Mouse (Mus musculus) liver, adult 2 months (tissue): ENCODE data around the gene Cpxm2. TPM values are rescaled to one million over a fixed set of nuclear protein-coding genes. Genes with fewer than 3 reads are reported as not detected.

Experiments
- DNase-seq: peaks from one replicate; pipeline ENCODE4 v3.0.0-alpha.2; 2011; ENCODE audit warnings: low read depth, low spot score; ENCODE audit errors: extremely low read depth
- H3K27ac ChIP-seq: fragments of 200-500 bp; replicated peaks from 2 replicates; pipeline ENCODE4 v1.5.1; 2012; ENCODE audit warnings: low read depth, mild to moderate bottlenecking, control low read depth, inconsistent platforms, low read length; ENCODE audit not compliant: insufficient read depth
- H3K27me3 ChIP-seq: fragments of 200-500 bp; 2 replicates; pipeline ENCODE4 v1.6.1; 2012; ENCODE audit warnings: mild to moderate bottlenecking, moderate library complexity, low read length, inconsistent platforms; ENCODE audit not compliant: control insufficient read depth, insufficient read depth
- H3K36me3 ChIP-seq: fragments of 200-500 bp; 2 replicates; pipeline ENCODE4 v1.6.1; 2012; ENCODE audit warnings: low read length, inconsistent platforms; ENCODE audit not compliant: control insufficient read depth, insufficient read depth
- H3K4me1 ChIP-seq: fragments of 200-500 bp; 2 replicates; pipeline ENCODE4 v1.6.1; 2011; ENCODE audit warnings: low read length; ENCODE audit not compliant: control insufficient read depth, insufficient read depth
- H3K4me3 ChIP-seq: fragments of 200-500 bp; 2 replicates; pipeline ENCODE4 v1.5.1; 2011; ENCODE audit warnings: low read depth, mild to moderate bottlenecking, control low read depth, low read length, moderate library complexity; ENCODE audit not compliant: insufficient read depth
- H3K79me2 ChIP-seq: fragments of 200-500 bp; 2 replicates; pipeline ENCODE4 v1.6.1; 2012; ENCODE audit warnings: inconsistent platforms, mild to moderate bottlenecking, low read length, moderate library complexity; ENCODE audit not compliant: control insufficient read depth, insufficient read depth
- H3K9ac ChIP-seq: fragments of 200-500 bp; 2 replicates; pipeline ENCODE4 v1.6.1; 2012; ENCODE audit warnings: low read depth, mild to moderate bottlenecking, control low read depth, inconsistent platforms, low read length
- CTCF ChIP-seq: fragments of 200-500 bp; IDR thresholded peaks from 2 replicates; pipeline ENCODE4 v1.5.1; 2011; ENCODE audit warnings: low read depth, low read length, control low read depth
- POLR2A ChIP-seq: fragments of 200-500 bp; IDR thresholded peaks from 2 replicates; pipeline ENCODE4 v1.6.1; 2011; ENCODE audit warnings: low read length, control low read depth; ENCODE audit not compliant: insufficient read depth; ENCODE audit errors: extremely low read depth
- WGBS: fragments of 180-500 bp; shearing (Covaris S2); methylation state at CpG from one replicate; pipeline ENCODE4 v1.1.7; 2018; 5-methylcytosine and 5-hydroxymethylcytosine counted together
- polyA plus RNA-seq: library from polyadenylated mRNA; depleted of rRNA; stranded (reverse); fragments of >200 nt; gene quantifications from 2 replicates; pipeline ENCODE4 v1.2.3, GENCODE M21; 2012; rRNA removed
- total RNA-seq: library from RNA; depleted of rRNA; stranded (reverse); fragments of >200 nt; gene quantifications from 2 replicates; pipeline ENCODE4 v1.2.3, GENCODE M21; 2014; rRNA removed

The Cpxm2 gene
- total RNA-seq (0.27 and 0.74 TPM in 2 replicates), polyA plus RNA-seq (0.21 and 0.27 TPM in 2 replicates)

DNA sequence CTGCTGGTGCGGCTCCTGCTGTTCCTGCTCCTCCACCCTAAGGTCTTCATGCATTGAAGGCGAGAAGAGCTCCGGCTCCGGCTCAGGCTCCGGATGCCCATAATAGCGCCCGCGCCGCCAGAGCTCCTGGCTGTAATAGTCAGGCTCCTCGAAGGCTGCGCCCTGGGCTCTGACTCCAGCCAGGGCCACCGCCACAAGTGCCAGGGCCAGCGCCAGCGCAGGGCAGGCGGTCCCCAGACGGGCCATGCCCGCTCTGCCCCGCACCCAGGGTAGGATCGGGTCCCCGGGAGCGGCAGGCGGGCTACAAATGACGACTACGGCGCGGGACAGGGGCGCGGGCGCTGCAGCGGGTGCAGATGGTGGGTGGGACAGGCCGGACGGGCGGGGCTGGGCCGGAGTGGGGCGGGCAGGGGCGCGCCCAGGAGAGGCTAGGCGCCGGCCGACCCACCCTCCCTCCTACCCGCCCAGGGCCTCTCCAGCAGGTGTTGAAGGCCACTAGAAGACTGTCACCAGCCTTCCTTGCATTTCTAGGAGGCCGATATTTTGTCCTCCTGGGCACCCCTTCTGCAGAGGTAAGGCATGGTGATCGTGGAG lies at the start of gene Cpxm2:
Gene Cpxm2 (minus strand): TSS at position 372 of the 594 bp plus-strand sequence.
- Histone ChIP-seq H3K4me1 (no peaks in the 10 kb centered on the region), H3K27me3 (peaks cover 7% of the 10 kb centered on the region; the same call in 1 of the 2 replicates), H3K36me3 (no peaks in the 10 kb centered on the region), H3K27ac (no peak within 1 kb of the TSS), H3K79me2 (no peaks in the 10 kb centered on the region), H3K9ac (no peak within 1 kb of the TSS), H3K4me3 (peak within 1 kb of the TSS; percentile 16; the same call in 1 of the 2 replicates)
- WGBS: 5% methylated on average over 43 of the region's 43 CpGs
- TF ChIP-seq POLR2A: no peak
- TF ChIP-seq CTCF: no peak
- no peak for DNase-seq

DNA sequence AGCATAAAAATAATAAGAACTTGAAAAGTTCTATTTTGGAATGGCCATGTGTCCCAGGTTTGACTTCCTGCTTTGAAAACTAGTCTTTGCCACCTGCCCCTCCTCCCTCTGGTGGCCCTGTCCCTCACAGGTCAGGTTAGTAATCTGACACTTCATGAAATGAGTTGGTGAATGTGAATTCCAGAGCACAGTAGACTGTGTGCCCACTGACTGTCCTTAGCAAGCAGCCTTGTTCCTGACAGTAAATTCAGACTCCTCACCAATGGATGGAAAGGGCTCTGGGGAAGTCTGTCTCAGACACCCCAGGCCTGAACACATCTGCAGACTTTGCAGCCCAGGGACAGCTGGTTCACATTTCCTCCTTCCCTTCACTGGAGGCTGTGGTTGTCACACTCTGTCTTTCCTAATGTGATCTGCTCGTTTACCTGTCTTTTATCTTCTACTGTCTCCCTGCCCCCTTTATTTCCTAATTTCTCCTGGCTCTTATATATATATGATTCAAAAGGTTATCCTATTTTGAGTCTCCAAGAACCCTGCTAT lies 49.6 kb upstream of the Cpxm2 start:
- H3K9ac ChIP-seq: no peak overlapping the region
- TF ChIP-seq POLR2A (no peak), CTCF (no peak)
- no peaks in the 10 kb centered on the region for H3K4me1 ChIP-seq
- no peak overlapping the region for H3K4me3 ChIP-seq
- H3K36me3 ChIP-seq: no peaks in the 10 kb centered on the region
- no peak for DNase-seq
- H3K27me3 ChIP-seq: no peaks in the 10 kb centered on the region
- no peaks in the 10 kb centered on the region for H3K79me2 ChIP-seq
- H3K27ac ChIP-seq: no peak overlapping the region
- 13% methylated on average over 1 of the region's 1 CpGs for WGBS

DNA sequence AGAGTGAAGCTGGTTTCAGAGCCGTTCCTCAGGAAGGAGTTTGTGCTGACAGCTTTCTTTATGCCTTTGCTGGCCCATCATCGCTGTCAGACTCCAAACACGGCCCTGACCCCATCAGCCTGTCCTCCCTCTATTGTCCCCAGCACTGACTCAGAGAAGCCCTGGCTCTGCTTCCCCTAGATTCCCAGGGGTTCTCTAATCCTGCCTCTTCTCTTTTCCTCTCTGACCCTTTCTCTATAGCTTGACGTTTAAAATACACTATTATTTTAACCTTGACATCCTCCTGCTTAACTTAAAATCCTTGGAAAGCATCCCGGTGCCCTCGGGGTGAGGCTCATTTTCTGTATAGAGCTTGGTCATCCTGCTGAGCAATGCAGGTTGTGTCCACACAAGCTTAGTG lies 45.1 kb upstream of the Cpxm2 start:
- TF ChIP-seq CTCF (no peak), POLR2A (no peak)
- WGBS: 49% methylated on average over 6 of the region's 6 CpGs
- no peak overlapping the region for H3K9ac ChIP-seq
- DNase-seq: no peak
- no peaks in the 10 kb centered on the region for H3K4me1 ChIP-seq
- H3K79me2 ChIP-seq: no peaks in the 10 kb centered on the region
- H3K36me3 ChIP-seq: no peaks in the 10 kb centered on the region
- no peak overlapping the region for H3K27ac ChIP-seq
- H3K27me3 ChIP-seq: no peaks in the 10 kb centered on the region
- no peak overlapping the region for H3K4me3 ChIP-seq

DNA sequence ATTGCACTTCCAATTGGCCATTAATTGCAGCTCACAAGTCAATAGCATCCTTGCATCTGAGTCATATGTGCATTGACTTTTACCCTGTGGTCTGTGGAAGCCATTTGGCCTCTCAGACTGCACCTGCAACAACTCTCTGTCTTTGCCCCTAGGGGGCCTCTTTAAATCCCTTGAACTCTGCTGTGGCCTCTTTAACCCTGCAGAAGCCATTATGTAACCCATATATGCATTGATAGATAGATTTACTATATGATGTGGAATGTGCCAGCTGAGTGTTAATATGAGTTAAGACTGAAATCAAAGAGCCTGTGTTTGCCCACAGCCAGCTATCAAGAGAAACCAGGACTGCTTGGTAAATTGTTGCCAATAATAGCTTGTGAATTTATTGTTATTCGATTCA lies 44.3 kb upstream of the Cpxm2 start:
- DNase-seq: no peak
- no peak overlapping the region for H3K27ac ChIP-seq
- H3K79me2 ChIP-seq: no peaks in the 10 kb centered on the region
- no peaks in the 10 kb centered on the region for H3K36me3 ChIP-seq
- H3K27me3 ChIP-seq: no peaks in the 10 kb centered on the region
- no peak overlapping the region for H3K9ac ChIP-seq
- no peaks in the 10 kb centered on the region for H3K4me1 ChIP-seq
- 83% methylated on average over 1 of the region's 1 CpGs for WGBS
- TF ChIP-seq POLR2A: no peak
- no peak for TF ChIP-seq CTCF
- H3K4me3 ChIP-seq: no peak overlapping the region

DNA sequence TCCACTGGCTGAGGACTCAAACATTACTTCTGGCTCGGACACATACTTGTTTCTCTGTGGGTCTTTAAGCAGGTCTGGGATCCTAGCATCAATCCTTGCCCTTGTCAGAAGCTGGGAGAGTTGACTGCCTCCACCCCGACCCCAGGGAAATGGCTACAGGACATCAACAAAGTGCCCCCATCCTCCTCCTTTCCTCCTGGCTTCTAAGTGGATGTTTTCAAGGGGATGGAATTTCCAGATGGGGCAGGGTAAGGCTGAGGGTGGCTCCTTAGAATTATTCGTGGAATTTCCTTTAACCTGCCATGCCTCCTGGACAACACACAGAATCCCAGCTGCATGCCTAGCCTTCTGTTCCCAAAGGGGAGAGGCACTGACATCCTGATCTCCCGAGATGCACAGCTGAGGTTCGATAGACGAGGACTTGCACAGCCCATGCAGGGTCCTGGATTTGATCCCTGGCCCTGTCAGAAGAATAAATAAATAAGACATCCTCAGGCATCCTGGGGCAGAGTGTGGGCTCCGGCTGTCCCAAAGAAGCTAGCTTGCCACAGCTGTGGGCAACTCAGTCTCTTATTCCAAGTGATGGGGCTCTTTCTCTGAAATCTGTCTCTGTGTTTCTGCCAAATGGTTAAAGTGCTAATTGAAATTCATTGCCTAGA lies 43.4 kb upstream of the Cpxm2 start:
- Histone ChIP-seq H3K4me3 (no peak overlapping the region), H3K27ac (no peak overlapping the region), H3K36me3 (no peaks in the 10 kb centered on the region), H3K9ac (no peak overlapping the region), H3K27me3 (no peaks in the 10 kb centered on the region), H3K79me2 (no peaks in the 10 kb centered on the region), H3K4me1 (no peaks in the 10 kb centered on the region)
- DNase-seq: no peak
- WGBS: 49% methylated on average over 7 of the region's 7 CpGs
- TF ChIP-seq POLR2A (no peak), CTCF (no peak)

DNA sequence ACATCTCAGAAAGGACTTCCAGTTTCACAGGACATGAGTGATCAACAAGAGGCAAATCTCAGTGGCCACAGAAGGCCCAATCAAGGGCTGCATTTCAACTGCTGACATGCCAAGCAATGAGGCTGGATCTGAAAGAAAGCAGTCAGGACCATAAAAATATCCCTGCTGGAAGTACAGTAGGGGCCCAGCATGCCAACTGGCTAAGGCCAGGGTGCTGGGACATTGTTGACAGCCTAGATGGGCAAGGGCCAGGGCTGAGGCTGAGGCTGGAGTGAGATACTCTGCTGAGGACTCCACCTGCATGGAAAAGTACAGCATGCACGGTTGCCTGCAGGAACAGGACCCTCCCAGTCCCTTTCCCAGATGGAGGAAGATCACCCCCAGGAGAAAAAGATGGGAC lies 42.0 kb upstream of the Cpxm2 start:
- no peaks in the 10 kb centered on the region for H3K79me2 ChIP-seq
- WGBS: 79% methylated on average over 1 of the region's 1 CpGs
- H3K4me1 ChIP-seq: no peaks in the 10 kb centered on the region
- H3K9ac ChIP-seq: no peak overlapping the region
- no peak overlapping the region for H3K27ac ChIP-seq
- H3K4me3 ChIP-seq: no peak overlapping the region
- H3K36me3 ChIP-seq: no peaks in the 10 kb centered on the region
- H3K27me3 ChIP-seq: no peaks in the 10 kb centered on the region
- TF ChIP-seq POLR2A (no peak), CTCF (no peak)
- DNase-seq: no peak
